Mouse (Mus musculus) left cerebral cortex, postnatal 10 days (tissue): ENCODE measurements around the gene Eif2ak3. TPM values are rescaled to one million over a fixed set of nuclear protein-coding genes. Genes with fewer than 3 reads are reported as not detected.
"Not testable (repeated sequence)": the region's sequence is repeated elsewhere in the genome, so short reads cannot be mapped to it uniquely, and the experiment has no call there.

Experiments used
- DNase-seq, 2 experiments: peaks; one replicate each; pipeline ENCODE4 v3.0.0; 2021 to 2022; ENCODE audit warnings: low spot score in 2 of 2, mixed read lengths in 1 of 2; ENCODE audit errors: extremely low spot score in 1 of 2
- intact Hi-C: fragments of 180-260 bp; cut with DNase I; formaldehyde crosslinking; loops from one replicate; pipeline ENCODE4 v1.15.1; 2025
- total RNA-seq, 2 experiments: library from RNA; stranded (reverse); gene quantifications; 2 replicates each; pipeline ENCODE4 v1.2.3; 2021

Gene Eif2ak3
- 10 to 100 TPM; 17.8 to 20.2 TPM for total RNA-seq

- peak; percentile 99 to 100 for DNase-seq
- intact Hi-C loops, result no loop called here
Observed at GRCm38 (mm10) chr6:70844002-70844804, at the start of gene Eif2ak3. Gene Eif2ak3, plus strand, starts transcription at chr6:70844515.

- intact Hi-C loops, result no loop called here
- DNase-seq, result no peak
Observed at GRCm38 (mm10) chr6:70796940-70797339, 47.4 kb upstream of the Eif2ak3 start.

- DNase-seq, result peak in 1 of 2 experiments; percentile 64
- intact Hi-C loops, result no loop called here
Observed at GRCm38 (mm10) chr6:70797581-70798251, 46.6 kb upstream of the Eif2ak3 start.

GRCm38 (mm10) chr6:70804632-70805031 lies 39.7 kb upstream of the Eif2ak3 start:
- intact Hi-C loops, result loop anchor here (5.0 kb wide), 1 partner anchor 92 kb away; no protein-coding TSS in a partner anchor
- peak in 1 of 2 experiments; percentile 9 for DNase-seq

GRCm38 (mm10) chr6:70805267-70805666 lies 39.0 kb upstream of the Eif2ak3 start:
- intact Hi-C loops, result loop anchor here (5.0 kb wide), 1 partner anchor 93 kb away; no protein-coding TSS in a partner anchor

GRCm38 (mm10) chr6:70805820-70806513 lies 38.3 kb upstream of the Eif2ak3 start:
- DNase-seq, result peak; percentile 69 to 79
- intact Hi-C loops, result loop anchor here (5.0 kb wide), 1 partner anchor 94 kb away; no protein-coding TSS in a partner anchor

More at GRCm38 (mm10) chr6:70805267-70805666, 39.0 kb upstream of the Eif2ak3 start:
- DNase-seq, result peak; percentile 53 to 64

GRCm38 (mm10) chr6:70806514-70806912 lies 37.8 kb upstream of the Eif2ak3 start:
- intact Hi-C loops, result loop anchor here (5.0 kb wide), 1 partner anchor 94 kb away; no protein-coding TSS in a partner anchor
- DNase-seq, result no peak

- intact Hi-C loops, result loop anchor here (10.0 kb wide), 1 partner anchor 314 kb away; no protein-coding TSS in a partner anchor
- DNase-seq, result no peak
Observed at GRCm38 (mm10) chr6:70810524-70810923, 33.8 kb upstream of the Eif2ak3 start.

- intact Hi-C loops, result loop anchor here (1.0 to 10.0 kb wide), 2 partner anchors 69 to 313 kb away; no protein-coding TSS in a partner anchor
- peak; percentile 71 to 79 for DNase-seq
Observed at GRCm38 (mm10) chr6:70811557-70812525, 32.5 kb upstream of the Eif2ak3 start.

GRCm38 (mm10) chr6:70812526-70812895 lies 31.8 kb upstream of the Eif2ak3 start:
- no peak for DNase-seq
- intact Hi-C loops, result loop anchor here (1.0 to 10.0 kb wide), 2 partner anchors 69 to 312 kb away; no protein-coding TSS in a partner anchor

GRCm38 (mm10) chr6:70813921-70814628 lies 30.2 kb upstream of the Eif2ak3 start:
- intact Hi-C loops, result loop anchor here (10.0 kb wide), 1 partner anchor 311 kb away; no protein-coding TSS in a partner anchor
- no peak for DNase-seq

GRCm38 (mm10) chr6:70814629-70814950 lies 29.7 kb upstream of the Eif2ak3 start:
- no peak for DNase-seq
- intact Hi-C loops, result loop anchor here (10.0 kb wide), 1 partner anchor 310 kb away; no protein-coding TSS in a partner anchor

- no peak for DNase-seq
- intact Hi-C loops, result loop anchor here (10.0 kb wide), 1 partner anchor 309 kb away; no protein-coding TSS in a partner anchor
Observed at GRCm38 (mm10) chr6:70815471-70815870, 28.8 kb upstream of the Eif2ak3 start.

GRCm38 (mm10) chr6:70821566-70821965 lies 22.7 kb upstream of the Eif2ak3 start:
- intact Hi-C loops, result no loop called here
- no peak for DNase-seq

- DNase-seq, result no peak
- intact Hi-C loops, result no loop called here
Observed at GRCm38 (mm10) chr6:70822386-70822910, 21.9 kb upstream of the Eif2ak3 start.

- intact Hi-C loops, DNase-seq: not testable (repeated sequence)
Observed at GRCm38 (mm10) chr6:70823277-70823676, 21.0 kb upstream of the Eif2ak3 start.
